Mouse (Mus musculus) adrenal gland, postnatal 4 days (tissue): ENCODE results near the gene Tsc22d1. TPM values are rescaled to one million over a fixed set of nuclear protein-coding genes. Genes with fewer than 3 reads are reported as not detected.

Source experiments
- DNase-seq, 2 experiments: peaks; one replicate each; pipeline ENCODE4 v3.0.0; 2021 to 2022; ENCODE audit warnings: low spot score in 2 of 2, mixed read lengths in 2 of 2
- total RNA-seq, 2 experiments: library from RNA; stranded (reverse); gene quantifications; 2 replicates each; pipeline ENCODE4 v1.2.3; 2021

Tsc22d1 gene
- total RNA-seq, 2 experiments from 2014 or later = 1,342 to 1,567 TPM

- no peak for DNase-seq
These were observed 98.8 kb downstream of the Tsc22d1 start for GRCm38 (mm10) chr14:76513395-76514049.

GRCm38 (mm10) chr14:76514050-76514585, 99.4 kb downstream of the Tsc22d1 start:
- no peak for DNase-seq

- DNase-seq = no peak
These were observed 100.9 kb downstream of the Tsc22d1 start for GRCm38 (mm10) chr14:76515620-76516019.

- DNase-seq = no peak
These were observed 103.5 kb downstream of the Tsc22d1 start for GRCm38 (mm10) chr14:76518217-76518616.

GRCm38 (mm10) chr14:76520606-76521005, 105.8 kb downstream of the Tsc22d1 start:
- no peak for DNase-seq

GRCm38 (mm10) chr14:76521308-76521707, 106.5 kb downstream of the Tsc22d1 start:
- DNase-seq = no peak

- DNase-seq = no peak
These were observed 108.6 kb downstream of the Tsc22d1 start for GRCm38 (mm10) chr14:76523344-76523743.

- DNase-seq = no peak
These were observed 111.7 kb downstream of the Tsc22d1 start for GRCm38 (mm10) chr14:76526467-76526866.

- no peak for DNase-seq
These were observed 112.4 kb downstream of the Tsc22d1 start for GRCm38 (mm10) chr14:76527030-76527719.

GRCm38 (mm10) chr14:76527758-76528313, 113.1 kb downstream of the Tsc22d1 start:
- no peak for DNase-seq

- no peak for DNase-seq
These were observed 113.9 kb downstream of the Tsc22d1 start for GRCm38 (mm10) chr14:76528641-76529040.

- no peak for DNase-seq
These were observed 116.4 kb downstream of the Tsc22d1 start for GRCm38 (mm10) chr14:76531027-76531660.

GRCm38 (mm10) chr14:76532257-76533169, 117.8 kb downstream of the Tsc22d1 start:
- no peak for DNase-seq

GRCm38 (mm10) chr14:76533170-76533815, 118.5 kb downstream of the Tsc22d1 start:
- no peak for DNase-seq

GRCm38 (mm10) chr14:76535096-76535495, 120.3 kb downstream of the Tsc22d1 start:
- no peak for DNase-seq

- DNase-seq = no peak
These were observed 122.2 kb downstream of the Tsc22d1 start for GRCm38 (mm10) chr14:76536921-76537320.

- DNase-seq = no peak
These were observed 125.4 kb downstream of the Tsc22d1 start for GRCm38 (mm10) chr14:76540005-76540670.

- no peak for DNase-seq
These were observed 126.6 kb downstream of the Tsc22d1 start for GRCm38 (mm10) chr14:76541341-76541740.

GRCm38 (mm10) chr14:76544136-76544535, 129.4 kb downstream of the Tsc22d1 start:
- DNase-seq = no peak
